25 mouse cellular contexts compared by ENCODE assay signal in the genomic region with DNA sequence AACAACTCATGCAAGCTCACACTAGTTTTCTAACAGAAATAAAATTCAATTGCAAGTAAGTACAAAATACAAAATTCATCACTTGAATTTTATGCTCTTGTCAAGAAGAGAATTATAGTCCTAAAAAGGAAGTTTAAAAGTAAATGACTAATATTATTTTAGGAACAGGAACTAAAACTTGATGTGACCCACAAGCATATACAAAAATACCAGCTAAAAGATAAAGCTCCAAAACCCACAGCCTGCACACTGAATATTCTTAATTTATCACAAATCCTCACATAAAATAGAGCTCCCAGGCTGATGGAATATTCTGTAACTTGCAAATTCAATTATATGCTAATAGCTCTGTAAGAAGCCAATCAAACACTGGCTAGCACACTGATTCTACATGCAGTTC. TPM values are rescaled to one million over a fixed set of nuclear protein-coding genes. Genes with fewer than 3 reads are reported as not detected.
A peak's percentile ranks its signal among the peaks of the same experiment; 100 is the strongest.
DNase-seq lines count a peak whose midpoint lies in the region; ATAC-seq and TF ChIP-seq lines count a peak whose summit lies in the region.
"Had no signal": no experiment of that assay in that cellular context is flagged by ENCODE, and none has a peak within 500 bp of the region (broad histone marks: within the 10 kb centered on the region; RNA-seq: fewer than 3 reads in every experiment).

No protein-coding gene starts in this region.

- no peak for TF ChIP-seq POLR2A in kidney, adult 2 months (IDR thresholded peaks at IDR 0.05; ENCODE audit: low read depth, low read length)
- TF ChIP-seq POLR2A in MEL (IDR thresholded peaks at IDR 0.05; ENCODE audit: control insufficient read depth in 1 of 2, insufficient read depth in 1 of 2, low read depth in 1 of 2, low read length in 2 of 2, poor library complexity in 1 of 2): no peak

- DNase-seq in kidney, postnatal 0 days (ENCODE audit: low spot score): peak; percentile 38
- no peak for DNase-seq in kidney, adult 2 months
- peak; percentile 54 for DNase-seq in MEL (ENCODE audit: low read depth, low spot score)
- DNase-seq in gastrocnemius, adult 2 months: no peak
- DNase-seq in layer of hippocampus, adult 9-10 months (ENCODE audit: low spot score): no peak
- no peak for DNase-seq in right cerebral cortex, postnatal 10 days (ENCODE audit: low spot score in 2 of 2)
- DNase-seq: adrenal gland, postnatal 10 days; adrenal gland, postnatal 36 days; cerebellum, adult 11 months; cerebellum, adult 2 months; cerebellum, adult 9-11 months; cerebellum, postnatal 25 days; gastrocnemius, postnatal 10 days; gastrocnemius, postnatal 36 days; heart, adult 2 months had no signal

- H3K4me1 ChIP-seq in kidney, postnatal 0 days (replicated peaks; ENCODE audit: insufficient read depth, low read length): no peaks in the 10 kb centered on the region
- H3K4me1 ChIP-seq in kidney, adult 2 months (ENCODE audit: control insufficient read depth, insufficient read depth, low read length): peaks cover 3% of the 10 kb centered on the region; the same call in 1 of the 2 replicates
- H3K4me1 ChIP-seq in MEL (ENCODE audit: control insufficient read depth in 1 of 2, insufficient read depth in 2 of 2, low read length in 2 of 2): peaks cover 10 to 11% of the 10 kb centered on the region in 2 experiments; a peak in 3 of 4 replicates
- H3K4me1 ChIP-seq: embryonic facial prominence, embryonic 12.5 days; embryonic facial prominence, embryonic 15.5 days; forebrain, embryonic 12.5 days; forebrain, embryonic 15.5 days; hindbrain, embryonic 12.5 days had no signal

- no peaks in the 10 kb centered on the region; the same call in 1 of the 2 replicates for H3K79me2 ChIP-seq in MEL (ENCODE audit: control insufficient read depth, insufficient read depth, low read length, poor library complexity)
- no peaks in the 10 kb centered on the region for H3K79me2 ChIP-seq in macrophage (ENCODE audit: inconsistent target)

- TF ChIP-seq CTCF in kidney, postnatal 0 days (IDR thresholded peaks at IDR 0.05; ENCODE audit: low read depth): no peak
- no peak for TF ChIP-seq CTCF in kidney, adult 2 months (conservative IDR thresholded peaks at IDR 0.05; ENCODE audit: insufficient read depth, insufficient read length, low read depth, low read length)
- TF ChIP-seq CTCF in MEL (IDR thresholded peaks at IDR 0.05 in 2 of 3, conservative IDR thresholded peaks at IDR 0.05 in 1 of 3; ENCODE audit: control insufficient read depth in 1 of 3, insufficient read depth in 1 of 3, low read depth in 2 of 3, low read length in 3 of 3, poor library complexity in 1 of 3, severe bottlenecking in 1 of 3): no peak
- no peak for TF ChIP-seq CTCF in gastrocnemius, adult 2 months (IDR thresholded peaks at IDR 0.05)

- no peak overlapping the region for H3K4me2 ChIP-seq in kidney, postnatal 0 days (ENCODE audit: low read length)
- H3K4me2 ChIP-seq: embryonic facial prominence, embryonic 12.5 days; embryonic facial prominence, embryonic 15.5 days; forebrain, embryonic 12.5 days; forebrain, embryonic 15.5 days; heart, embryonic 11.5 days; hindbrain, embryonic 12.5 days had no signal

- intact Hi-C loops in gastrocnemius, adult 2 months (cut with DNase I): no loop called here

- no peaks in the 10 kb centered on the region for H3K9me3 ChIP-seq in kidney, postnatal 0 days (replicated peaks; ENCODE audit: low read length)
- no peaks in the 10 kb centered on the region for H3K9me3 ChIP-seq in MEL (replicated peaks; ENCODE audit: insufficient read depth, low read length)
- H3K9me3 ChIP-seq: embryonic facial prominence, embryonic 12.5 days; embryonic facial prominence, embryonic 15.5 days; forebrain, embryonic 12.5 days; forebrain, embryonic 15.5 days; hindbrain, embryonic 12.5 days had no signal

- ATAC-seq in kidney, postnatal 0 days (replicated peaks; ENCODE audit: low FRiP score, low read depth): no peak
- ATAC-seq: CD4-positive, CD25-positive, alpha-beta regulatory T cell, adult 4 months; forebrain, embryonic 15.5 days; hindbrain, embryonic 16.5 days; Patski had no signal

- TF ChIP-seq RAD21 in MEL (IDR thresholded peaks at IDR 0.05; ENCODE audit: low read depth, low read length): no peak

- no peak overlapping the region for H3K4me3 ChIP-seq in kidney, postnatal 0 days (replicated peaks; ENCODE audit: low read depth, low read length)
- H3K4me3 ChIP-seq in kidney, adult 2 months (ENCODE audit: insufficient read depth, low read depth, low read length): no peak overlapping the region
- H3K4me3 ChIP-seq in MEL (ENCODE audit: control insufficient read depth in 1 of 2, insufficient read depth in 1 of 2, low read depth in 2 of 2, low read length in 2 of 2) (no peak overlapping the region), macrophage (ENCODE audit: inconsistent target) (no peak overlapping the region)
- no peak overlapping the region for H3K4me3 ChIP-seq in gastrocnemius, adult 2 months
- H3K4me3 ChIP-seq: embryonic facial prominence, embryonic 12.5 days; embryonic facial prominence, embryonic 15.5 days; forebrain, embryonic 12.5 days; forebrain, embryonic 15.5 days; heart, adult 2 months; hindbrain, embryonic 12.5 days had no signal

- H3K27me3 ChIP-seq in kidney, postnatal 0 days (ENCODE audit: insufficient read depth, low read length): no peaks in the 10 kb centered on the region
- H3K27me3 ChIP-seq in kidney, adult 2 months (replicated peaks; ENCODE audit: control insufficient read depth, insufficient read depth, low read length): no peaks in the 10 kb centered on the region
- no peaks in the 10 kb centered on the region for H3K27me3 ChIP-seq in MEL (ENCODE audit: control insufficient read depth in 1 of 2, insufficient read depth in 2 of 2, low read length in 2 of 2)
- H3K27me3 ChIP-seq: embryonic facial prominence, embryonic 12.5 days; embryonic facial prominence, embryonic 15.5 days; forebrain, embryonic 12.5 days; forebrain, embryonic 15.5 days; hindbrain, embryonic 12.5 days; Patski had no signal

- peak; percentile 48 to 56; a peak in 2 of 4 replicates for TF ChIP-seq EP300 in MEL (IDR thresholded peaks at IDR 0.05; ENCODE audit: low read depth in 1 of 2, low read length in 2 of 2)

- no peaks in the 10 kb centered on the region for H3K36me3 ChIP-seq in kidney, postnatal 0 days (ENCODE audit: insufficient read depth, low read length)
- H3K36me3 ChIP-seq in kidney, adult 2 months (ENCODE audit: control insufficient read depth, insufficient read depth, low read length): no peaks in the 10 kb centered on the region
- peaks cover 0 to 23% of the 10 kb centered on the region in 2 experiments; a peak in 2 of 4 replicates for H3K36me3 ChIP-seq in MEL (ENCODE audit: control insufficient read depth in 1 of 2, insufficient read depth in 2 of 2, low read length in 2 of 2)
- H3K36me3 ChIP-seq in macrophage (ENCODE audit: inconsistent target): no peaks in the 10 kb centered on the region
- H3K36me3 ChIP-seq: embryonic facial prominence, embryonic 12.5 days; embryonic facial prominence, embryonic 15.5 days; forebrain, embryonic 12.5 days; forebrain, embryonic 15.5 days; hindbrain, embryonic 12.5 days had no signal

- H3K27ac ChIP-seq in kidney, postnatal 0 days: no peak overlapping the region
- H3K27ac ChIP-seq in kidney, adult 2 months (ENCODE audit: insufficient read depth, low read depth, low read length): no peak overlapping the region
- H3K27ac ChIP-seq in MEL (ENCODE audit: control insufficient read depth, low read depth, low read length): no peak overlapping the region
- H3K27ac ChIP-seq in macrophage: peak overlapping the region; percentile 62
- no peak overlapping the region for H3K27ac ChIP-seq in gastrocnemius, adult 2 months
- H3K27ac ChIP-seq: embryonic facial prominence, embryonic 12.5 days; embryonic facial prominence, embryonic 15.5 days; forebrain, embryonic 12.5 days; forebrain, embryonic 15.5 days; heart, adult 2 months; hindbrain, embryonic 12.5 days had no signal

- H3K9ac ChIP-seq in kidney, postnatal 0 days (ENCODE audit: low read depth, low read length): no peak overlapping the region
- no peak overlapping the region for H3K9ac ChIP-seq in MEL (ENCODE audit: control insufficient read depth, low read depth, low read length, poor library complexity, severe bottlenecking)
- H3K9ac ChIP-seq: embryonic facial prominence, embryonic 12.5 days; embryonic facial prominence, embryonic 15.5 days; forebrain, embryonic 12.5 days; forebrain, embryonic 15.5 days; hindbrain, embryonic 12.5 days had no signal

TF ChIP-seq in MEL, 35 proteins besides CTCF, POLR2A, EP300 and RAD21 (continues in another document):
- TF ChIP-seq ZKSCAN1 (IDR thresholded peaks at IDR 0.05; ENCODE audit: low read depth, low read length) (peak; percentile 65; the same call in 1 of the 2 replicates), E2F4 (IDR thresholded peaks at IDR 0.05; ENCODE audit: borderline replicate concordance, low read depth, low read length) (no peak), USF2 (IDR thresholded peaks at IDR 0.05; ENCODE audit: borderline replicate concordance in 1 of 2, insufficient read depth in 1 of 2, low read depth in 1 of 2, low read length in 2 of 2) (no peak), MXI1 (IDR thresholded peaks at IDR 0.05; ENCODE audit: low read depth, low read length) (no peak), MYB (IDR thresholded peaks at IDR 0.05; ENCODE audit: low read depth, low read length) (no peak), GATA1 (IDR thresholded peaks at IDR 0.05; ENCODE audit: low read depth, low read length) (peak; percentile 53; the same call in 1 of the 2 replicates), ELF1 (IDR thresholded peaks at IDR 0.05; ENCODE audit: low read depth, low read length) (no peak), NRF1 (IDR thresholded peaks at IDR 0.05; ENCODE audit: insufficient read depth, low read depth, low read length, poor library complexity, severe bottlenecking) (no peak), UBTF (IDR thresholded peaks at IDR 0.05; ENCODE audit: borderline replicate concordance, insufficient read depth, low read depth, low read length) (no peak), GABPA (IDR thresholded peaks at IDR 0.05; ENCODE audit: low read depth, low read length) (no peak), MAZ (IDR thresholded peaks at IDR 0.05; ENCODE audit: low read depth, low read length) (no peak), MAFK (IDR thresholded peaks at IDR 0.05; ENCODE audit: borderline replicate concordance, low read depth, low read length) (no peak)

RNA-seq across cellular contexts. Expression of a gene that starts 25.5 kb away (rescaled TPM):
- 29.5 and 32.4 TPM in 2 replicates for polyA plus RNA-seq in kidney, postnatal 0 days (2015; fragmentation: Nextera tagmentation; extraction: Ambion mirVana)
- 33.1 and 35.9 TPM in 2 replicates for polyA plus RNA-seq in kidney, adult 2 months (2012; rRNA removed)
- total RNA-seq in MEL (2012; rRNA removed): 3.5 and 4.2 TPM in 2 replicates
- polyA plus RNA-seq in MEL (2012; ENCODE audit: insufficient read depth in 1 of 2, insufficient read length in 2 of 2, low read depth in 1 of 2, low replicate concordance in 2 of 2, missing spikeins in 1 of 2) (10 to 100 TPM in 1 of 2 experiments, not detected in 1; 12.6 TPM), macrophage (2018) (7.0 to 7.8 TPM (median 7.7 TPM) in 3 replicates)
- 10 to 100 TPM in 3 of 26 experiments, 1 to 10 TPM in 23; 2.5 to 11.5 (median 7.1) TPM for total RNA-seq in macrophage (2018; cell fraction: chromatin; rRNA removed)
- total RNA-seq in macrophage (2018; cell fraction: cytosol; rRNA removed): 1 to 10 TPM; 4.6 to 8.7 (median 6.6) TPM
- total RNA-seq in macrophage (2018; cell fraction: nucleus; rRNA removed): 10 to 100 TPM in 5 of 26 experiments, 1 to 10 TPM in 21; 2.7 to 13.3 (median 5.9) TPM
- total RNA-seq in gastrocnemius, adult 2 months (2021): 1 to 10 TPM; 1.8 to 2.1 TPM

Comparison
In these comparisons a context has a peak if more than half of its experiments do, and no peak if none do; other contexts are left out.
1. DNase-seq: peak in kidney, postnatal 0 days (single experiment) and MEL (single experiment); none in kidney, adult 2 months (single experiment), gastrocnemius, adult 2 months (single experiment), layer of hippocampus, adult 9-10 months (single experiment) and right cerebral cortex, postnatal 10 days (0 of 2).